Mouse (Mus musculus): ENCODE results near the gene Xirp1. TPM values are rescaled to one million over a fixed set of nuclear protein-coding genes. Genes with fewer than 3 reads are reported as not detected.

Xirp1 gene
- polyA plus RNA-seq, 1 experiment = not detected

- no peak overlapping the region for H3K27ac ChIP-seq (ENCODE audit: insufficient read depth, low read depth, low read length)
- H3K4me1 ChIP-seq (ENCODE audit: control insufficient read depth, insufficient read depth, low read length) = peaks cover 35% of the 10 kb centered on the region
- TF ChIP-seq POLR2A (IDR thresholded peaks at IDR 0.05; ENCODE audit: borderline replicate concordance, low read depth, low read length) = no peak
- no peak for TF ChIP-seq CTCF (IDR thresholded peaks at IDR 0.05; ENCODE audit: low read depth, low read length)
- H3K4me3 ChIP-seq (ENCODE audit: insufficient read depth, low read length) = no peak overlapping the region
Measured at GRCm38 (mm10) chr9:119975286-119975685, 48.1 kb downstream of the Xirp1 start.

DNA sequence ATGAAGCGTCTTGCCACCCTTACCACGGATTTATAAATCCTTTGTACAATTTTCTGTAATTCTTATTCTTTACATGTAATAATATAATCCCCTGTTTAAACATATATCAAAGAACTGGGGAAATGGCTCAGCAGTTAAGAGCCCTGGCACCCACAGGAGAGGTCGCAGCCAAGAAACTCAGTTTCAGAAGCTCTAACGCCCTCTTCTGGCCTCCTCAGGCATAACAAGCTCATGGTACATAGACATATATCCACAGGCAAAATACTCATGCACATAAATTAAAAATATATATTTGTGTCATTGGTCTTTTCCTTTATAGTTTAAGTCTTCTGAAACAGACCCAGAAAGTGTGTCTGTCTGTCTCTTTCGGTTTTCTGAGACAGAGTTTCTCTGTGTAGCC is 48.8 kb downstream of the Xirp1 start:
- TF ChIP-seq POLR2A (IDR thresholded peaks at IDR 0.05; ENCODE audit: borderline replicate concordance, low read depth, low read length) (no peak), CTCF (IDR thresholded peaks at IDR 0.05; ENCODE audit: low read depth, low read length) (peak; percentile 43; the same call in 1 of the 2 replicates)
- no peak overlapping the region for H3K27ac ChIP-seq (ENCODE audit: insufficient read depth, low read depth, low read length)
- no peak overlapping the region for H3K4me3 ChIP-seq (ENCODE audit: insufficient read depth, low read length)
- H3K4me1 ChIP-seq (ENCODE audit: control insufficient read depth, insufficient read depth, low read length) = peaks cover 31% of the 10 kb centered on the region

DNA sequence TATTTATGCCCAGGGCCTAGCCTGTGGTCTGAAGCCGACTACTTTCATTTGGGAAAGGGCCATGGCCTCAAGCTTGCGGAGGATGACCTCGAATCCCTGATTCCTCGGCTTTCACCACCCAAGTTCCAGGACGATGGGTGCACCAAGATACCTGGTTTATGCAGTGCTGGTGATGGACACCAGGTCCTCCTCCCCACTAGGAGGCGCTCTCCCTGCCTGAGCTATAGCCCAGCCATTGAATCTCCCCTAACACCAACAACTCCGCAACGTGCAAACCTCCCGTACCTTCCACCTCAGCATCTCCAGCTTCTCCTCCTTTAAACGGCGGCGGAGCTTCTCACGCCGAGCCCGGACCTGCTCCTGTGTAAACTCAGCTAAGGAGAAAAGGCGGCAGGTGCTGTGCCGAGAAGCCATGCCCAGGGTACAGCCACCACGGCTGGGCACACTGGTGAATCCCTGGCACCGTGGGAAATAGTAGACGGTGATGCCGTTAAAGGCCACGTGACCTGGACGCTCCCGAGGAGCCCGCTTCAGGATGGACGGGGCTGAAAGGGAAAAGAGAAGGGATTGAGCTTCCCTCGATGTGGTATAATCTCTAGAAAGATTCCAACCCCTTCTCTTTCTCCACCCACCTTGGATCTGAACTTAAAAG is 49.4 kb downstream of the Xirp1 start:
- TF ChIP-seq POLR2A (IDR thresholded peaks at IDR 0.05; ENCODE audit: borderline replicate concordance, low read depth, low read length) (no peak), CTCF (IDR thresholded peaks at IDR 0.05; ENCODE audit: low read depth, low read length) (peak; percentile 62)
- Histone ChIP-seq H3K4me1 (ENCODE audit: control insufficient read depth, insufficient read depth, low read length) (peaks cover 27% of the 10 kb centered on the region), H3K27ac (ENCODE audit: insufficient read depth, low read depth, low read length) (no peak overlapping the region)

GRCm38 (mm10) chr9:119973281-119973680 is 50.1 kb downstream of the Xirp1 start:
- Histone ChIP-seq H3K4me3 (ENCODE audit: insufficient read depth, low read length) (no peak overlapping the region), H3K27ac (ENCODE audit: insufficient read depth, low read depth, low read length) (no peak overlapping the region), H3K4me1 (ENCODE audit: control insufficient read depth, insufficient read depth, low read length) (peaks cover 20% of the 10 kb centered on the region)
- TF ChIP-seq POLR2A (IDR thresholded peaks at IDR 0.05; ENCODE audit: borderline replicate concordance, low read depth, low read length) (no peak), CTCF (IDR thresholded peaks at IDR 0.05; ENCODE audit: low read depth, low read length) (no peak)

More for the DNA sequence above, 49.4 kb downstream of the Xirp1 start:
- H3K4me3 ChIP-seq (ENCODE audit: insufficient read depth, low read length) = no peak overlapping the region

DNA sequence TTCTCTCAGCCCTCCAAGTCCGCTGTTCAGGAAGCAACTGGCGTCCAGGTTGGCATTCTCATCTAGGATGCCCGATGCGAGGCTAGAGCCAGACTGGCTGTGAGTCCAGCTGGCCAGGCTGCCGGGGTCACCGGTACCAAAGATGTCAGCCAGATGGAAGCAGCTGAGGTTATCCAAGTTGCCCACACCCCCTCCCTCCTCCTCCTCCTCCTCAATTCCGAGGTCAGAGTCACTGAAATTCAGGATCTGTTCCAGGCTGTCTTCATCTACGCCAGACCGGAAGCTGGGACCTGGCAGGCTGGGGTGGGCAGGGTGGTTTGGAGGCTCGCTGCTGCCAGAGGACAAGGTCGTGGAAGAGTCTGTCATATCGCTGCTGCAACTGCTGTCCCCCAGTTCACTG is 50.8 kb downstream of the Xirp1 start:
- H3K4me1 ChIP-seq (ENCODE audit: control insufficient read depth, insufficient read depth, low read length) = peaks cover 13% of the 10 kb centered on the region
- TF ChIP-seq CTCF (IDR thresholded peaks at IDR 0.05; ENCODE audit: low read depth, low read length) (no peak), POLR2A (IDR thresholded peaks at IDR 0.05; ENCODE audit: borderline replicate concordance, low read depth, low read length) (no peak)
- H3K4me3 ChIP-seq (ENCODE audit: insufficient read depth, low read length) = no peak overlapping the region
- H3K27ac ChIP-seq (ENCODE audit: insufficient read depth, low read depth, low read length) = no peak overlapping the region

DNA sequence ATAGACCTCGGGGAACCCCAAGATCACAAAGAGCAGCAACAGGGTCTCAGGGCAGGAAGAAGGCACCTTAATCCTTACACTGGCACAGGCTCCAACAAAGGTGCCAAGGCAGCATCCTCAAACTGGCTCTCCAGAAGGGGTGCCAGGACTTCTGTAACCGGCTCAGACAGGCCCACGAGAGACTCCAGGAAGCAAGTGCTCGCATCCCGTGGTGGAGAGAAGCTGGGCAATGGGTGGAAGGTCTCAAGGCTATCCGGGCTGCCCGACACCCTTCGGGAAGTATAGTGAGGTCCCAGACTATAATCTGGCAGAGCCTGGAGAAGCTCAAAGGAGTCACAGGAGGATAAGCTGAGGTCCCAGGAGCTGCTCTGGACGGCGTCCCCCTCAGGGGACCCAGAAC is 51.2 kb downstream of the Xirp1 start:
- peaks cover 9% of the 10 kb centered on the region for H3K4me1 ChIP-seq (ENCODE audit: control insufficient read depth, insufficient read depth, low read length)
- TF ChIP-seq POLR2A (IDR thresholded peaks at IDR 0.05; ENCODE audit: borderline replicate concordance, low read depth, low read length) (no peak), CTCF (IDR thresholded peaks at IDR 0.05; ENCODE audit: low read depth, low read length) (no peak)
- no peak overlapping the region for H3K27ac ChIP-seq (ENCODE audit: insufficient read depth, low read depth, low read length)
- no peak overlapping the region for H3K4me3 ChIP-seq (ENCODE audit: insufficient read depth, low read length)

DNA sequence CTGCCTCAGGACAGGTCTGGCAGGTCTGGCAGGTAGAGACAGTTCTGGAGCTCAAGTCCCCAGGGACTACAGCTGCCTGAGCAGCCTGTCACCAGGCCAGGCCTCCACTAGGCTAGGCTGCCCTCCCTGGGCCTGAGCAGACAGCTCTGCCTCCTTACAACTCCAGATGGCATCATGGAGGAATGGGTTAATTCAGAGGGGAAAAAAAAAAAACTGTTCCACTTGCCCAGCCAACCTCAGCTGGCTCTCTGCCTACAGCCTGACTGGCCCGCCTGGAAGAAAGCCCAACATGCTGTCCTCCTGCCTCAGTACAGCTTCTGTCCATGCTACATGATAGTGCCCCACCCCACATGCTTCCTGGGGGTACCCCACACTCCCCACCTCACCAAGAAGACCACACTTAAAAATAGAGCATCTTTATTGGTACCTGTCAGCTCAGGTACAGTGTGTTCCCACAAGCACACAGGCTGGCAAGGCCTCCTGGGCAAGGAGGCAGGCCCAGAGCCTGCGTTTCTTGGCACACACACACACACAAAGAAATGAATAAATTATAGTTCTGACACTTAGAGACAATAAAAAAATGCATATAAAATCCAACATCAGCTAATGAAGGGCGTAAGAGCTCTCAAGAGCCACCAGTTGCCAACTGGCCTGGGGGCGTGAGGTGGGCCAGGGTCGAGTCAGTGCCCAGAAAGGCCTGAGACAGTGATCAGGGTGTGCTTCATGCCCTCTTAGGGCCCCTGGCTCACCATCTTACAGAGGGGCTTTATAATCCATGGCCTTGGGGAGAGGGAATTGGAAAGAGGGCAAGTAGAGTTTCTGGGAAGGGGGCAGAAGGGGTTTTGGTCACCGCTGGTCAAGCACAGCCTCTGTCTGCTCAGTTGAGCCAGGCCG is 52.4 kb downstream of the Xirp1 start:
- no peak for TF ChIP-seq POLR2A (IDR thresholded peaks at IDR 0.05; ENCODE audit: borderline replicate concordance, low read depth, low read length)
- TF ChIP-seq CTCF (IDR thresholded peaks at IDR 0.05; ENCODE audit: low read depth, low read length) = no peak
- Histone ChIP-seq H3K4me1 (ENCODE audit: control insufficient read depth, insufficient read depth, low read length) (no peaks in the 10 kb centered on the region), H3K27ac (ENCODE audit: insufficient read depth, low read depth, low read length) (no peak overlapping the region), H3K4me3 (ENCODE audit: insufficient read depth, low read length) (no peak overlapping the region)

DNA sequence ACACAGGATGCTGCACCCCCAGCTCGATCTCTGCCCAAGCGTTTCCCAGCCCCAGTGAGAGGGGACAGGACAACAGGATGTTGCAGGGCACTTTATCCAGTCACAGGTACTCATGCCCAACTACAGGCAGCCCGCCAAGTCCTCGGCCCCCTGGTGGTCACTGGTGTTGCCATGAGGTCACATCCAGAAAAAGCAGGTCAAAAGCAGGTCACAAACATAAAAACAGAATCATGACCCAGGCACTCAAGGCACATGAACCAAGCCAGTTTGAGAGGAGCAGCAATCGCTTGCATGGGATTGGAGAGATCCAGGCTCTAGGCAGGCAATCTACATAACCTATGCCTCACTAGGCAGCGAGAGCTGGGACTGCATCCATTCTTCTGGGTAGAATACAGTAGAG is 53.2 kb downstream of the Xirp1 start:
- TF ChIP-seq CTCF (IDR thresholded peaks at IDR 0.05; ENCODE audit: low read depth, low read length) (no peak), POLR2A (IDR thresholded peaks at IDR 0.05; ENCODE audit: borderline replicate concordance, low read depth, low read length) (no peak)
- Histone ChIP-seq H3K4me3 (ENCODE audit: insufficient read depth, low read length) (no peak overlapping the region), H3K4me1 (ENCODE audit: control insufficient read depth, insufficient read depth, low read length) (no peaks in the 10 kb centered on the region), H3K27ac (ENCODE audit: insufficient read depth, low read depth, low read length) (no peak overlapping the region)

GRCm38 (mm10) chr9:119969811-119970210 is 53.6 kb downstream of the Xirp1 start:
- TF ChIP-seq CTCF (IDR thresholded peaks at IDR 0.05; ENCODE audit: low read depth, low read length) = no peak
- TF ChIP-seq POLR2A (IDR thresholded peaks at IDR 0.05; ENCODE audit: borderline replicate concordance, low read depth, low read length) = no peak
- Histone ChIP-seq H3K4me3 (ENCODE audit: insufficient read depth, low read length) (no peak overlapping the region), H3K4me1 (ENCODE audit: control insufficient read depth, insufficient read depth, low read length) (no peaks in the 10 kb centered on the region), H3K27ac (ENCODE audit: insufficient read depth, low read depth, low read length) (no peak overlapping the region)

All from bone marrow macrophage, adult 2 months (primary cell).